Mouse (Mus musculus): ENCODE measurements around the gene Cwc25.
"Not testable (repeated sequence)": the region's sequence is repeated elsewhere in the genome, so short reads cannot be mapped to it uniquely, and the experiment has no call there.

Gene Cwc25

GRCm38 (mm10) chr11:97723709-97724108, 42.6 kb downstream of the Cwc25 start:
- no peak for DNase-seq (ENCODE audit: low spot score in 2 of 2)

- no peak for DNase-seq (ENCODE audit: low spot score in 2 of 2)
Observed at GRCm38 (mm10) chr11:97721338-97721737, 45.0 kb downstream of the Cwc25 start.

GRCm38 (mm10) chr11:97719041-97719440, 47.3 kb downstream of the Cwc25 start:
- DNase-seq (ENCODE audit: low spot score in 2 of 2), result no peak

- DNase-seq (ENCODE audit: low spot score in 2 of 2), result no peak
Observed at GRCm38 (mm10) chr11:97718281-97718860, 48.0 kb downstream of the Cwc25 start.

- DNase-seq (ENCODE audit: low spot score in 2 of 2), result no peak
Observed at GRCm38 (mm10) chr11:97717369-97718280, 48.7 kb downstream of the Cwc25 start.

GRCm38 (mm10) chr11:97716021-97716420, 50.3 kb downstream of the Cwc25 start:
- no peak for DNase-seq (ENCODE audit: low spot score in 2 of 2)

- DNase-seq (ENCODE audit: low spot score in 2 of 2), result no peak
Observed at GRCm38 (mm10) chr11:97714784-97715760, 51.3 kb downstream of the Cwc25 start.

GRCm38 (mm10) chr11:97714356-97714755, 52.0 kb downstream of the Cwc25 start:
- no peak for DNase-seq (ENCODE audit: low spot score in 2 of 2)

- DNase-seq (ENCODE audit: low spot score in 2 of 2), result no peak
Observed at GRCm38 (mm10) chr11:97713896-97714295, 52.5 kb downstream of the Cwc25 start.

GRCm38 (mm10) chr11:97712286-97712685, 54.1 kb downstream of the Cwc25 start:
- DNase-seq (ENCODE audit: low spot score in 2 of 2), result no peak

GRCm38 (mm10) chr11:97711200-97711900, 55.0 kb downstream of the Cwc25 start:
- DNase-seq (ENCODE audit: low spot score in 2 of 2), result no peak

- DNase-seq (ENCODE audit: low spot score in 2 of 2), result not testable (repeated sequence)
Observed at GRCm38 (mm10) chr11:97710067-97710466, 56.3 kb downstream of the Cwc25 start.

- peak; percentile 98 to 99 for DNase-seq (ENCODE audit: low spot score in 2 of 2)
Observed at GRCm38 (mm10) chr11:97703039-97703826, 63.1 kb downstream of the Cwc25 start, which contains the start of gene Psmb3. Gene Psmb3 (plus strand): TSS chr11:97703399.

GRCm38 (mm10) chr11:97702393-97702745, 64.0 kb downstream of the Cwc25 start:
- peak; percentile 80 to 91 for DNase-seq (ENCODE audit: low spot score in 2 of 2)

- no peak for DNase-seq (ENCODE audit: low spot score in 2 of 2)
Observed at GRCm38 (mm10) chr11:97701581-97702392, 64.6 kb downstream of the Cwc25 start.

- no peak for DNase-seq (ENCODE audit: low spot score in 2 of 2)
Observed at GRCm38 (mm10) chr11:97700746-97701580, 65.4 kb downstream of the Cwc25 start.

GRCm38 (mm10) chr11:97700003-97700745, 66.2 kb downstream of the Cwc25 start, which contains the start of gene Pcgf2:
Gene Pcgf2 (minus strand): TSS chr11:97700497.
- DNase-seq (ENCODE audit: low spot score in 2 of 2), result peak in 1 of 2 experiments; percentile 36

- DNase-seq (ENCODE audit: low spot score in 2 of 2), result no peak
Observed at GRCm38 (mm10) chr11:97699626-97700002, 66.7 kb downstream of the Cwc25 start.
